In the genomic region with DNA sequence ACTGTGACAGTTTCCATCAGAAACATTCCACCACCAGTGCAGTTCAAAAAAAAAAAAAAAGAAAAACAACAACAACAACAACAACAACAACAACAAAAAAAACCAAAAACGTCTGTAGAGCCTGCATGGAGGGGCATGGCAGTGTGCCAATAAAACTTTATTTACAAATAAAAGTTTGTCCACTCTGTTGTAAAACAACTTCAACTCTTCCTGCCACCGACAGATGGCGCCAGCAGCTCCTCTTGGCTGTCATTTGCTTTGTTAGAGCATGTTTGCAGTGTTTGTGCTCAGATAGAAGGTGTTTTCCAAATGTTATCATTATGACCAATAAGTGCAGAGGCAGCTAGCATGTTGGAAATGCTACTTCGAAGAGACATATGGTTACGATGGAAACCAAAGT, we compare ENCODE assay signal across 9 mouse cellular contexts.
A peak's percentile ranks its signal among the peaks of the same experiment; 100 is the strongest.
DNase-seq lines count a peak whose midpoint lies in the region; ATAC-seq and TF ChIP-seq lines count a peak whose summit lies in the region.
"Had no signal": no experiment of that assay in that cellular context is flagged by ENCODE, and none has a peak within 500 bp of the region (broad histone marks: within the 10 kb centered on the region; RNA-seq: fewer than 3 reads in every experiment).

No protein-coding gene starts in this region.

- no peaks in the 10 kb centered on the region for H3K36me3 ChIP-seq in stomach, postnatal 0 days (ENCODE audit: control insufficient read depth, insufficient read depth, low read length)
- H3K36me3 ChIP-seq: limb, embryonic 13.5 days had no signal

- intact Hi-C loops in gastrocnemius, adult 2 months (cut with DNase I) = no loop called here
- intact Hi-C loops in left cerebral cortex, postnatal 14 days (cut with DNase I) = no loop called here

- no peak for TF ChIP-seq EP300 in stomach, postnatal 0 days (optimal IDR thresholded peaks at IDR 0.05)

- no peak overlapping the region for H3K4me3 ChIP-seq in gastrocnemius, adult 2 months
- H3K4me3 ChIP-seq in stomach, postnatal 0 days (ENCODE audit: low read depth, low read length) = no peak overlapping the region
- H3K4me3 ChIP-seq: limb, embryonic 13.5 days had no signal

- H3K9me3 ChIP-seq in stomach, postnatal 0 days (ENCODE audit: control insufficient read depth, low read length) = no peaks in the 10 kb centered on the region
- H3K9me3 ChIP-seq: limb, embryonic 13.5 days had no signal

- DNase-seq in gastrocnemius, adult 2 months = no peak
- DNase-seq in gastrocnemius, postnatal 25 days = no peak
- DNase-seq in left cerebral cortex, postnatal 14 days (ENCODE audit: low spot score in 2 of 2) = peak; percentile 33 to 48
- no peak for DNase-seq in left cerebral cortex, adult 11 months (ENCODE audit: low spot score)
- peak; percentile 9 for DNase-seq in thymus, postnatal 4 days
- DNase-seq in thymus, postnatal 14 days = no peak
- no peak for DNase-seq in stomach, postnatal 0 days (ENCODE audit: low spot score)

- WGBS in stomach, postnatal 0 days = 49% methylated on average over 5 of the region's 5 CpGs

- H3K9ac ChIP-seq in stomach, postnatal 0 days (ENCODE audit: low read length) = no peak overlapping the region
- H3K9ac ChIP-seq: limb, embryonic 13.5 days had no signal

- no peak overlapping the region for H3K27ac ChIP-seq in gastrocnemius, adult 2 months
- no peak overlapping the region for H3K27ac ChIP-seq in stomach, postnatal 0 days (replicated peaks)
- H3K27ac ChIP-seq: limb, embryonic 13.5 days had no signal

- H3K4me1 ChIP-seq in stomach, postnatal 0 days (replicated peaks; ENCODE audit: control insufficient read depth, insufficient read depth) = no peaks in the 10 kb centered on the region
- H3K4me1 ChIP-seq: limb, embryonic 13.5 days had no signal

- TF ChIP-seq CTCF in gastrocnemius, adult 2 months (IDR thresholded peaks at IDR 0.05) = peak; percentile 41
- TF ChIP-seq CTCF in stomach, postnatal 0 days (IDR thresholded peaks at IDR 0.05; ENCODE audit: low read depth) = peak; percentile 69

- H3K4me2 ChIP-seq in stomach, postnatal 0 days (replicated peaks; ENCODE audit: low read depth) = no peak overlapping the region
- H3K4me2 ChIP-seq: limb, embryonic 13.5 days had no signal

- no peaks in the 10 kb centered on the region for H3K27me3 ChIP-seq in stomach, postnatal 0 days (ENCODE audit: control insufficient read depth, insufficient read depth, low read length)
- H3K27me3 ChIP-seq: limb, embryonic 13.5 days had no signal

- no peak for ATAC-seq in stomach, postnatal 0 days (ENCODE audit: low FRiP score, low TSS enrichment)
- no peak for ATAC-seq in erythroblast, adult 5-6 weeks (replicated peaks; ENCODE audit: low FRiP score, poor library complexity, severe bottlenecking)

Comparison
In these comparisons a context has a peak if more than half of its experiments do, and no peak if none do; other contexts are left out.
1. DNase-seq: peak in left cerebral cortex, postnatal 14 days (2 of 2) and thymus, postnatal 4 days (single experiment); none in gastrocnemius, adult 2 months (single experiment), gastrocnemius, postnatal 25 days (single experiment), left cerebral cortex, adult 11 months (single experiment), thymus, postnatal 14 days (single experiment) and stomach, postnatal 0 days (single experiment).